Mouse (Mus musculus): Measurements from ENCODE around the gene Lurap1l.

Gene Lurap1l

DNA sequence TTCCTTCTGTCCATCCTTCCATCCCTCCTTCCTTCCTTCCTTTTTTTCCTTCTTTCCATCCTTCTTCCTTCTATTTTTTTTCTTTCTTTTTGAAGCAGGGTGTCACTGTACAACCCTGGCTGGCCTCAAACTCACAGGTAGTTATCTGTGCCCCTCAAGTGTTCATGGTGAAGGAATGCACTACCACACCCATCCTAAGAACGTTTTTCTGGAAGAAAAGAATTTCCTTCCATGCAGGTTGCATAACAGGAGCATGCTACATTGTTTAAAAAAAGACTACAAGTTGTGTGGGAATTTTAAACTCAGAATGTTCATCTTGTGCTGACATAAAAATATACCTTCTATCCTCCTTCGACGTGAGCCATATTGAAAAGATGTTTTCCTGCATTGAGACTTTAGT, 7.4 kb downstream of the Lurap1l start:
- no peak for DNase-seq (ENCODE audit: low read depth)

DNA sequence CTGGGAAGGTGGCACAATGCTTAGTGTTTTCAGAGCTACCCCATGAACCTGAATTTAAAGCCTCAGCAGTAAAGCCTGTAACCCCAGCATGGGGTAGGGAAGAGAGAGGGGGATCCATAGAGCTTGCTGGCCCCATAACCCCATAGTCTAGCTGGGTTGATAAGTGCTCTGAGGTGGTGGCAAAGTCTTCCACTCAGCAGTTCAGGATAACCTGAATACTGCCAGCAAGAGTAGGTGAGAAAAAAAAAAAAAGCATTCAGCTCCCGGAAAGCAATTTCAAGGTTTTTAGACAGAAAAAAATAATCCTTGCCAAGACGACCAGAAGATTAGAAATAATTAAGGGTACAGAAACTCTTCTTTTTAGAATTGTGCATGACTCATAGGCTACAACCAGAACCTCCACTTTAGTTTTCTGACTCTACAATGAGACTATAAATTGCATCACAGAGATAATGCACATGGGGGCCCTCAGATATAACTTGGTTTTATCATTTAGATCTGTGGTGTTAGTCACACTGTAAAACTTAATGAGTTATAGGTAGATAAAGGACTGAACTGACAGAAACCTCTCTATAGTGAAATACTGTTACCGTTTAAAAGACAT, 8.2 kb downstream of the Lurap1l start:
- no peak for DNase-seq (ENCODE audit: low read depth)

DNA sequence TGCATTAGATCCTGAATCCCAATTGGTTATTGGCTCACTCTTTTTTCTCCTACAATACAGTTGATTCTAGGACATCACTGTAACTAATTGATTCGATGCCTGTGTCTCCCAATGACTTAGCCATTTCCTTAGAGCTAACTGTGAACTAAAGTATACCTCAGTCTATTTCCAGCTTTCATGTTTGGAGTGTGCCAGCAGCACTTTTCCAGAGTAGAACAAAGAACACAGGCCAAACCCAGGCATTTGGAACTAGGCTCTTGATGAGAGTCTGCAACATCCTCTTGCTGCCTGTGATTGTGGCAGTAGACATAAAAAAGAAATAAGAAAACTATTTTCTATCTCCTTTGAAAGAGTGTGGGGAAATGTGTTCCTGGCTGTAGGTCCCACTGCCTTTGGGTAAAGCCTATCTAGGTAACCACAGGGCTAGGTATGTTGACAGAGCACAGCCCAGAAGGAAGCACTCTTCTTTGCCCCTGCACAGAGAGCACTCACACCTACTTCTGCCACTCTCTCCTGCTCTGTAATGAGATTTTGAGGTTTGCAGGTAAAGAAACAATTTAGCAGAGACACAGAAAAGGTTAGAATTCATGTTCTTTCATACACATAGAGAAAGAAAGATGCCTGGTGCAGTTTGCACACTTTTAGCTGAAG, 8.9 kb downstream of the Lurap1l start:
- DNase-seq (ENCODE audit: low read depth): no peak

DNA sequence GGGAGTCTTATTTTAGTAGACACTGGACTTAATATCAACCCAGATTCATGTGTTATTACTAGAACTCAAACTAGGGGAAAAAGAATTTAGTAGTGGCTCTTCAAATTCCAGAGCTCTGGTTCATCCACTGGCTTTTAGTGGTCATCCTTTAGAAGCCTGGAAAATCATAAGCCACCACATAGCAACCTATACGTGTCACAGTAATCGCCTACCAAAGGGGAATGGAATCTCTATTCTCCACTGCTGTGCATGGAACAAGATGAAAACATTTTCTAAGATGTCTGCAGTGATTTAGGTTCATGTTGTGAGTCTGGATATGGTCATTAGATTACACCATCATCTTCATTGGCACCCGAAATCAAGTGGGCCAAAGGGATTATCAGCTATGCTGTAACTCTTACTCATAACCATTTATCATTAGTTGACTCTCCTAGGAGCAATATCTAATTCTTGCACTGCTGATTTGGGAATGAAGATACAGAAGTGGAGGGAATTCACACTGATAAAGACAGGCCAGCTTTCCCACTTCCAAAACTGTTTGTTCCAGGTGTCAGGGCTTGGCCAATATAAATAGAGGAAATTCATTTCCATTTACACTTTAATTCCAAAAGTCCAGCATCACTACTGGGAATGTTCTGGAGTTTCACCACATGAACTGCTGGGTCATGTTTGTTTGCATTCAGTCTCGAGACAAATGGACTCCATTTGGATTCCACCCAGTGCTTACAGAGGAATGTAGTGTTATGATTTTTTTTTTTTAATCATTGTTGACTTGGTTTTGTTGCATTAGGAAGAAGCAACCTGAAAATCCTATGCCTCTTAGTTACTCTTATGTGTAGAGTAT, 11.4 kb downstream of the Lurap1l start:
- DNase-seq (ENCODE audit: low read depth): peak; percentile 52

DNA sequence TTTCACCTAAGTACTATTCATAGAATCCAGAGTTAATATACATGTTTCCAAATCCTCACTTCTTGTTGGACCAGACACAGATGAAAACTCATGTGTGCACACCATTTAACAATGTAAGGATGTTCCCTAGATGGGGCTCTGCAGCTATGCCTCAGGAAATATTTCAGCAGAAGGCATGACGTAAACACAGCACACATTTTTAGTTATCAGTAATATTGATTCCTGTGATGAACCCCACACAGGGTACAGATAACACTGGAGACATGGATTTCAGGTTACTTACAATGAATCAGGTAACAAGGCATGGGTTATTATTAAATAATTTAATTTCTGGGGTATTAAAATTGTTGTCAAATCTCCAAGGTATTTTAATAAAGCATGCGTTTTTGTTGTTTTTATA, 12.2 kb downstream of the Lurap1l start:
- DNase-seq (ENCODE audit: low read depth): no peak

DNA sequence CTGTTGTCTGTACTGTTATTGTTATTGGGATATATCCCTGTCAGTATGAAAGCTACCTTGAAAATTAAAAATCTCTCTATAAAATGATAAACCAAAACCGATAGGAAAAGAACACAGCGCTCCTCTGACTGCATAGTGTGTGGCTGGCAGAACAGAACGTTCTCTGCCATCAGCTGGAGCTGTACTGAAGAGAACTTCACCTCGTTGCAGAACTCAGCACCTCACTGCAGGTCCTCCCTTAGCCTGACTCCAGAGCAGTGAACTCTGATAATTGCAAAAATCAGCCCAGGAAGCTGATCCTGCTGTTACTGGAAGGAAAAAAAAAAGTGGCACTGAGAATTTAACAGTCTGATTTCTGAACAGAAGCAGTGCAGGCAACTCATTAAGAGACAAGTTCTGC, 14.4 kb downstream of the Lurap1l start:
- DNase-seq (ENCODE audit: low read depth): no peak

DNA sequence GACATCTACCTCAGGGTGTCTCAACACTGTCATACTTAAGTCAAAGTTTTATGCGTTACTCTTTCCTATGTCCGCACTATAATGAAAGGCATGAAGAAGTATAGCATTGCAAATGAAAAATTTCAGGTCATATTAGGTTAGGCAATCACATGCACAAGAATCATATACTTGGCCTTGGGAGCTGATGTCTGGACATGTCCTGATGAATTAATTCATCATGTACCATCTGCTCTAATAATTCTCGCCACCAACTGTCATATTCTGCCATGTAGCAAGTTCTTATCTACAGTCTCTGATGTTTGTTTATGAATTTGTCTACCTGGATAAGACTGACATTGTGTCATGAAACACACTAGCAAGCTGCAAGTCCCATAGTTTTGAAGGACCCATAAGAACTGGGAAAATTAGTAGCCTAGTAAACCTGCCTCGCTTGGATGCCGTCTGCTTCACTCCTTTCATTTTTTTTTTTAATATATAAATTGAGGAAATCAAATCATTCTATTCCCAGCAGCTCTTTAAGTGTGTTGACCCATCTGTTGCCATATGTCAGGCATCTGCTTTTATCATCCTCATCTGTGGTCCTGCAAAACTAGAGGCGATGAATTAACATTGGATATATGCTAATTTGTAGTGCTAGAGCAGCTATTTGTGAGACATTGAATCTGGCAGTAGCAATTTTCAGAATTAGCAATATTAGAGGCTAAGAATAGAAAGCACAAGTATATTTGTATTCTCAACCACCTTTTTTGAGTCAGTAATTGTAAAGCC, 15.5 kb downstream of the Lurap1l start:
- no peak for DNase-seq (ENCODE audit: low read depth)

DNA sequence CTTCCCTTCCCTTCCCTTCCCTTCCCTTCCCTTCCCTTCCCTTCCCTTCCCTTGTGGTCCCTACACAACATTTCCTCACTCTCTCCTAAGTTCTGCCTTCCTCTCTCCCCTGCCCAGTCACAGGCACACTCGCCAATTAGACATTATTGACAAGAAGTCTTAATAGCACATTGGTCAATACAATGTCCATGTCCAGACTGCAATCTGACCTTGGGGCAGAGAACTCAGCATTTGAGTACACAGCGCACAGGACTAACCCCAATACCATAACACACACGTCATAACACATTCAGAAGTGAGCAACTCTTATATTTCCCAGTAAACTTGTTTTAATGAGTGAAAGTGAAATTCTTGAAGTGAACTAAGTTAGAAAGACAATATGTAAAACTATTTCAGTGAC, 24.3 kb downstream of the Lurap1l start:
- DNase-seq (ENCODE audit: low read depth): no peak

DNA sequence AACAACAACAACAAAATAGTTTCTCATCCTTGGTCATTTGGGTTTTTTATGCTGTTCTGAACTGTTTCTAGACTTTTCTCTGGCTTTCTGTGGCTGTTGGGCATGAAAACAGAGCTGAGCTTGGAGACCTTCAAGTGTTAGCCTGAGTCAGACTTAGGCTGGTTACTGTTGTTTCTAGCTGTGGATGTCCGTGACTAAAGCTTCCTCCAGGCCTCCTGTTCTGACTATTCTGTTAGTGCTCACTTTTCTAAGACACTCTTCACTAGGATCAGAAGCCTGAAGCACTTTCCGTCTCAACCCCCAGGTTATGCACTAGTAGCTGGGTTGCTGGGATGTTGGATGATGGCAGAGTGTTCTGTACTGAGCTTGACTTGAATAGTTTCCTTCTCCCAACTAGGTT, 28.7 kb downstream of the Lurap1l start:
- peak; percentile 44 for DNase-seq (ENCODE audit: low read depth)

DNA sequence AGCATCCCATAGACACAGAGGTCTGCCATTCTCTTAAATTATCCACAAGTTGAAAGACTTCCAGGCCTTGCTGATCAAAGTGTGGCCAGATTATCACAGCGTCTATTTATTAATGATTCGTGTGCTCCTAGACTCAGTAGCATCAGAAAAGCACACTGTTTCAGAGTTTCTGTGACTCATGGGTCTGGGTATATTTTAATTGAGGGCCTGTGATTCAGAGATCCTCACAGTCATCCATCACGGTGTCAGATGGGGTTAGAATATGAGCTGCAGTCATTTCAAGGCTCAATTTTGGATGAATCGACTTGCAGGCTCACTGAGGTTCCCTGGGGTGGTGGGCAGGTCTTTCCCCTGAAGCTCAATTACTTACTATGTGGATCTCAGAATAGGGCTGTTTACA, 30.5 kb downstream of the Lurap1l start:
- peak; percentile 83 for DNase-seq (ENCODE audit: low read depth)

DNA sequence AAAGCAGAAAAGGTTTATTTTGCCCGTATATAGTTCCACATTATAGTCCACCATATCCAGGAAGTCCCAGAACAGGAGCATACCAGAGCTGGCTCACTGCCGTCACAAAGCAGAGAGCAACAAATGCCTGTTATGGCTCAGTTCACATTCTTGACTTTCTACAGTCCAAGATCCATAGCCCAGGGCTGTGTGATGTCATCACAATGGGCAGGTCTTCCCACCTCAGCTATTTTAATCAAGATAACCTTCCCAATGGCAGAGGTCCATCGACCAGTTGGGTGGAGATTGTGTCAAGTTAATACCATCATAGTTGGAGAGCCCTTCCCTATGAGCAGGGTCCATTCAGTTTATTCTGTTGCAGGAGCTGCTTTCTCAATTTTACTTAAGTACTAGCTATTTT, 31.5 kb downstream of the Lurap1l start:
- DNase-seq (ENCODE audit: low read depth): peak; percentile 48

DNA sequence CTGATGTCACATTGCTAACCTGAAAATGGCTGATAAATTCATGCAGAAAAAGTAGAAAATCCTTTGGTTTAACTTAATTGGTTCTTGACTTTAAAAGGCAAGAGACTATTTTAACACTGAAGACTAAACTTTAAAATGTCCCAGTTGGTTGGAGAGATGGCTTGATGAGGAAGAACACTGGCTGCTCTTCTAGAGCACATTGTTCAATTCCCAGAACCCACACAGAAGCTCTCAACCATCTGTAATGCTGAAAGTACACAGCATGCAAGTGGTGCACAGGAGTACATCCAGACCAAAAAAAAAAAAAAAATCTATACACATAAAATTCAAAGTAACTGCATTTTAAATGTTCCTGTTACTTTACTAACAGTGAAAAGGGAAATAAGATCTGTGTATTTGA, 34.2 kb downstream of the Lurap1l start:
- no peak for DNase-seq (ENCODE audit: low read depth)

DNA sequence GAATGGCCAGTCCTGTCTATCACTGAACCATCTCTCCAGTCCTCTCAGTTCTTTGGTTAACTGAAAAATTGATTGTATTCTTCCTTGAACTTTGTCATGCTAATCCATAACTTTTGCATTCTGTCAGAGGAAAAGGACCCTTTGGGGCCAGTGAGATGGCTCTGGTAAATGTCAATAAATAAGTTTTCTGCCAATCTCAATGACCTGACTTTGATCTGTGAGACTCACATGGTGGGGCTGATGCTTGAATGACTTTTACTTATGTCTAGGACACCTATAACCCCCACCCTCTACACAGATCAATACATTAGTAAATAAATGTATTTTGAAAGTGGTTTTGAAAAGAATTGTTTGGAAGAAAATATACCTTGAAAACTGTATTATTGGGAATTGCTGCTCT, 38.7 kb downstream of the Lurap1l start:
- DNase-seq (ENCODE audit: low read depth): no peak

DNA sequence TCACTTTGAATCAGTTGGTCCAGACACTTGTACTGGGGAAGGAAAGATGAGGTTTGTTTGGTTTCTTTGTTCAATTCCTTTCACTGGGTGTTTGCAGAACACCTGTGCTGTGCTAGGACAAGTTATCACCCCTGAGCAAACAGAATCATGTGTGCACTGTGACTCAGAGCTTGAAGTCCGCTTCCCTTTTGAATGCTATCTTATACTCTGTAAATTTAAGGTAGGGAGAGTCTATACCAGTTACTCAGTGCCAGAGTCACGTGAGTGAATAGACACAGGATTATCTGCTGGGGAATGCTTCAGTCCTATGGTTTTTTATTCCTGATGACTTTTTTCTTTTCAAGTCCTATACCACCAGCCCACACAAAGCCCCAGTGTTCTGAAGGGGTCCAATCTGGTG, 39.3 kb downstream of the Lurap1l start:
- DNase-seq (ENCODE audit: low read depth): no peak

DNA sequence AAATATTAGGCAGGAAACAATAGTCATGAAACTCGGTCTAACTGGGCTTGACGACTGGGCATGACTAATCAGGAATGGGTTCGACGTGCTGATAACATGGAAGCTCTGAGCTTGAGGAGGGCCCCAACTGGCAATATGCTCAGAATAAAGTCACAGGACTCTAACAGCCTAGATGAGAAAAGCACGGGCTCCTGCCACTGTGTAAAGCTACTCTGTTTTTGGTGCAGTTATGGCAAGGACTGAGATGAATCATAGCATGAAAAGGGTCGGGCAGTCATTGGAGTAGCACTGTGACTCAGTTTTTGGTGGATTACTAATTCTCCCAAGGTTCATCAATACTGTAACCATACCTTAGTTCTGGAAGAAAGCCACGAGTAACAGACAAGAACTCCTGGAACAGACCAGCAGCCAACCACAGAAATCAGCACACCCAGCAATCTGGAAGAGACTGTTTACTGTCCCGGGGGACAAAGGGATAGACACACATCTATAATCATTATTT, 39.9 kb downstream of the Lurap1l start:
- DNase-seq (ENCODE audit: low read depth): peak; percentile 86

DNA sequence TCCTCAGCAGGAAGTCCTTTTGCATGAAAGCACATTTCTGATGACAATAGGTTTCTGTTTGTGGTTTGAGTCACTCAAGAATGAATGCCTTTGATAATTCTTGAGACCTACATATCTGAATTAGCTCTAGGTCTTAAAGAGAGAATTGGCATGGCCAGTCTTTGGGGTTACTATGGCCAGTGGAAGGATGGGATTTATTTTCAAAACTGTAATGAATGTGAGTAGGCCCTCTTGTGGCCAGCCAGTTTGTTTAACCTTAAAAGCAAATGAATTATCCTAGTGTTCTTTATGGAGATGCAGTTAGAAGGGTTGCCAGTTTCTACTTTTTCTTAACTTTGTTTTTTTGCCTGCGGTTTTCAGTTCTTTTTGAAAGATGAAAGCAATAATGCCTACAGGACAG, 42.2 kb downstream of the Lurap1l start:
- DNase-seq (ENCODE audit: low read depth): peak; percentile 72

DNA sequence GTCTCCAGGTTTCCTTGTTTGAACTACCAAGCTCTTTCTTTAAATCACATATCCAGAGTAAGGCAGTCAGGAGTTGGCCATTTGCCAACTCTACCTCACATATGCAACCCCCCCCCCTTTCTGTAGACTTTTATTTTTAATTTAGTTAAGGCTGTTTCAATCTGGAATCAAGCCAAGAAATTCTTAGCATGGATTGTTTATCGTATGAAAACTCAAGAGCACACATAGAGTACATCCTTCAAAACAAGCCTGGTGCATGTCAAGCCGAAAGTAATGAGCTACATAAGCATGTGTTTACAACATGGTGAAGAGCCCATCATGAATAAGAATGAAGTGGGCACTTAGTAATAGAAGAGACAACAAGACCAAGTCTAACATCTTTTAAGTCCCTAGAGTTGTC, 45.5 kb downstream of the Lurap1l start:
- DNase-seq (ENCODE audit: low read depth): peak; percentile 25

DNA sequence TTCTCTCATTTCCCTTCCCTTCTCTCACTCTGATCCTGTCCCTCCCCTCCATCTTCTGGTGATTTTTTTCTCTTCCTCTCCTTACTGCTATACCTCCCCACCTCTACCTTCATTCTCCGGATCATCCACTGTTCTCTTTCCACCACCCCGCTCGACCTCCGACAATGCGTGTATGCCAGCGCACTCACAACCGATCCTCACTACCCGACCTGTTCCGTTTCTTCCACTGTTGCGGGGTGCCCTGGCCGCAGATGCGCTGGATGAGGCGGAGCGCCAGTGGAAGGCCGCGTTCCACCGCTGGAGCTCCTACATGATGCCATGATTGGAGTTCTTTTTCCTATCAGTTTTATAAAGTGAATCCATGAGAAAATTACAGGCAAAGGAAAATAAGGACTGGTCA, 57.1 kb downstream of the Lurap1l start:
- no peak for DNase-seq (ENCODE audit: low read depth)

DNA sequence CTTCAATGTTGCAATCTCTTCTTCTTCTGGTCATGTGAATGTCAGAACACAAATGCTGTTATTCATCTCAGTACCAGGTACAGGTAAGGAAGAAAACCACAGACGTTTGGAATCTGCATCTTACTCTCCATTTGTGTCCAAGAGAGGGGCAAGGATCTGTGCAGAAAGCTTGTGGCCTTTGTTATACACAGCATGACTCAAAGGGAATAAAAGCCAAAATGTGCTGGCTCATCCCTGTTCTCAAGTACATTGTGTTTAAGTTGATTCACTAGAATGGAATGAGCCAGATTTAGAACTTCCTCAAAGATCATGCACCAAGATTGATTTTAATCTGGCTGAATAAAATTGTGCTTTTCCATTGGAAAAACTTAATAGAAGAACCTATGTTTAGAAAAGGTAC, 61.4 kb downstream of the Lurap1l start:
- DNase-seq (ENCODE audit: low read depth): peak; percentile 78

DNA sequence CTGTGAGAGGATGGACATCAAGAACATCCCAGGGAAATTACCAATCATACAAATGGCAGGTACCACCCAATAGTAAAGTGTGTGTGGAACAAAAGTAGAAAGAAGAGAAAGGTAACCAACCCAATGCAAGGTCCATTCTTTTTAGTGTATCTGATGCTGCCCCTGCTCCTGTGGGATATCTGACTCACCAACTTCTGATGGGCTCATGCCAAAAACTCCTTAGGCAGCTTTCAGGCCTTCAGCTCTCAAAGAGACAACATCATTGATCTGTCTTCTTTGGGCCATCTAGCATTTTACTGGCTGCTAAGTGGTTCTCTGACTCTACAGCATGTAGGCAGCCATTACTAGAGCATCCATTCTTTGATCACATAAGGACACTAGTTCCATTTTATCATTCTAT, 63.5 kb downstream of the Lurap1l start:
- DNase-seq (ENCODE audit: low read depth): peak; percentile 65

DNA sequence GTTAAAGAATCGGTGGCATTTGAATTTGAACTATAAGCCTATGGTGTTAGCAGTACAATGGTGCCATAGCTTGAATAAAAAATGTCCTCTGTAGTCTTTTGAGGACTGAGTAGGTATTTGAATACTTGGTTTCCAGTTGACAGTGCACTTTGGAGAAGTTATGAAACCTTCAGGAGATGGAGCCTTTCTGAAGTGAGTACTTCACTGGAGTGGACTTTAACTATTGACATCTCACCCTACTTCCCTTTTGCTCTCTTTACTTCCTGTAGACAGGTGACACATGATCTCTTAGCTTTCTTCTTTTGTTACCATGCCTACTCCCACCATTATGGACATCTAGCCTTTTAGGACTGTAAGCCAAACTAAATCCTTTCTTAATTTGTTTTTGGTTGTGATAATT, 80.4 kb downstream of the Lurap1l start:
- no peak for DNase-seq (ENCODE audit: low read depth)

DNA sequence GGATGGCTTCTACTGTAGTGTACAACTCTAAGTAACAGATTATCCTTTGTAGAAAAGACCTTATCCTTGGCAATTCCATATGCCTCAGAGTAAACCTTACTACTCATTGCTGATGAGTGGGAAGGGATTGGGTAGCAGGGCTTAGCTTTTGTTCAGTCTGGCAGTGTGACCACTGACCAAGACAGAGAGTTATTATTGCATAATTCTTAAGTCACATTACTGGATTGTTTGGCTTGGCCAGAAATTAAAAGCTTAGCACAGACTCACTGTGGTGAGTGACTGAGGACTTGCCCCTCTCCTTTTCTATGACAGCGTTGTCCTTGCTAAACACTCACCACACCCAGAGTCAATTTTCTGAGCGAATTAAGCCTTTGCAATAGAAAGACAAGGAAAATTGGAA, 93.1 kb downstream of the Lurap1l start:
- peak; percentile 24 for DNase-seq (ENCODE audit: low read depth)

Measured in NIH3T3 (cell line).